Comparison of ENCODE assay signal across 23 mouse cellular contexts in the genomic region with DNA sequence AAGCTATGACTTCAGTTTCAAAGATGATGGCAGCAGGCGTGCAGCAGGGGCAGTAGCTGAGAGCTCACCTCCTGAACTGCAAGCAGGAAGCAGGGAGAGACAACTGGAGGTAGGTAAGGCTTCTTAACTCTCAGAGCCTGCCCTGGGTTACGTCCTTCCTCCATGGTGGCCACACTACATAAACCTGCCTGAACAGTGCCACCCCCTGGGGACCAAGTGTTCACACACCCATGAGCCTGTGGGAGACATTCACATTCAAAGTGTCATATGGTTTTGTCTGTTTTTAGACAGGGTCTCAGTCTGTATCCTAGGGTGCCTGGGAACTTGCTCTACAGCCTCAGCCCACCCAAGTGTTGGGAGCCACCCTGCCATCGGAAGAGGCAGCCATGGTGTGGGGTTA. TPM values are rescaled to one million over a fixed set of nuclear protein-coding genes. Genes with fewer than 3 reads are reported as not detected.
A peak's percentile ranks its signal among the peaks of the same experiment; 100 is the strongest.
DNase-seq lines count a peak whose midpoint lies in the region; ATAC-seq and TF ChIP-seq lines count a peak whose summit lies in the region.
"Had no signal": no experiment of that assay in that cellular context is flagged by ENCODE, and none has a peak within 500 bp of the region (broad histone marks: within the 10 kb centered on the region; RNA-seq: fewer than 3 reads in every experiment).

No protein-coding gene starts in this region.

- no peak for TF ChIP-seq POLR2A in MEL (IDR thresholded peaks at IDR 0.05; ENCODE audit: control insufficient read depth in 1 of 2, insufficient read depth in 1 of 2, low read depth in 1 of 2, low read length in 2 of 2, poor library complexity in 1 of 2)

- no peaks in the 10 kb centered on the region; the same call in 1 of the 2 replicates for H3K4me1 ChIP-seq in liver, postnatal 0 days (ENCODE audit: insufficient read depth)
- H3K4me1 ChIP-seq in MEL (ENCODE audit: control insufficient read depth in 1 of 2, insufficient read depth in 2 of 2, low read length in 2 of 2), result no peaks in the 10 kb centered on the region

- no peaks in the 10 kb centered on the region for H3K36me3 ChIP-seq in liver, postnatal 0 days (replicated peaks; ENCODE audit: insufficient read depth, low read length)
- no peaks in the 10 kb centered on the region for H3K36me3 ChIP-seq in MEL (ENCODE audit: control insufficient read depth in 1 of 2, insufficient read depth in 2 of 2, low read length in 2 of 2)
- H3K36me3 ChIP-seq in splenic B cell, adult 2 months (ENCODE audit: control insufficient read depth, insufficient read depth, low read length, poor library complexity, severe bottlenecking), result no peaks in the 10 kb centered on the region
- H3K36me3 ChIP-seq: G1E; heart, embryonic 13.5 days; limb, embryonic 13.5 days; lung, embryonic 15.5 days had no signal

- 75% methylated on average over 3 of the region's 3 CpGs for WGBS in liver, postnatal 0 days (ENCODE audit: insufficient replicate concordance)

- no peak for DNase-seq in liver, postnatal 0 days
- DNase-seq in liver, result no peak
- DNase-seq in CD4-positive helper T cell, adult 2 months (ENCODE audit: low read depth, low spot score), result peak; percentile 15
- peak; percentile 49 for DNase-seq in MEL (ENCODE audit: low read depth, low spot score)
- DNase-seq in splenic B cell, adult 2 months (ENCODE audit: low read depth, low spot score), result peak; percentile 19
- no peak for DNase-seq in layer of hippocampus, adult 8-10 months (ENCODE audit: low spot score in 2 of 2)
- DNase-seq: adrenal gland, postnatal 10 days; cerebellum, adult 18-20 months; heart, adult 11 months; layer of hippocampus, adult 9-11 months; thymus, adult 2 months had no signal

- H3K9me3 ChIP-seq in liver, postnatal 0 days (ENCODE audit: low read length), result no peaks in the 10 kb centered on the region
- no peaks in the 10 kb centered on the region for H3K9me3 ChIP-seq in MEL (replicated peaks; ENCODE audit: insufficient read depth, low read length)
- H3K9me3 ChIP-seq: heart, embryonic 13.5 days; limb, embryonic 13.5 days; lung, embryonic 15.5 days had no signal

- H3K27ac ChIP-seq in liver, postnatal 0 days (ENCODE audit: low read depth), result no peak overlapping the region
- no peak overlapping the region for H3K27ac ChIP-seq in MEL (ENCODE audit: control insufficient read depth, low read depth, low read length)
- H3K27ac ChIP-seq: heart, embryonic 13.5 days; limb, embryonic 13.5 days; lung, embryonic 15.5 days had no signal

- TF ChIP-seq EP300 in liver, postnatal 0 days (IDR thresholded peaks at IDR 0.05; ENCODE audit: low read depth), result no peak
- no peak for TF ChIP-seq EP300 in MEL (IDR thresholded peaks at IDR 0.05; ENCODE audit: low read depth in 1 of 2, low read length in 2 of 2)

- H3K27me3 ChIP-seq in liver, postnatal 0 days (ENCODE audit: insufficient read depth, low read length), result no peaks in the 10 kb centered on the region
- H3K27me3 ChIP-seq in MEL (ENCODE audit: control insufficient read depth in 1 of 2, insufficient read depth in 2 of 2, low read length in 2 of 2), result peaks cover 25 to 31% of the 10 kb centered on the region in 2 experiments
- H3K27me3 ChIP-seq in splenic B cell, adult 2 months (ENCODE audit: control insufficient read depth, insufficient read depth, low read length, poor library complexity, severe bottlenecking), result no peaks in the 10 kb centered on the region
- H3K27me3 ChIP-seq: lung, embryonic 15.5 days had no signal

- H3K4me2 ChIP-seq in liver, postnatal 0 days (ENCODE audit: low read depth, low read length), result no peak overlapping the region
- H3K4me2 ChIP-seq: heart, embryonic 13.5 days; limb, embryonic 13.5 days; lung, embryonic 15.5 days had no signal

- H3K9ac ChIP-seq in liver, postnatal 0 days (replicated peaks), result no peak overlapping the region
- H3K9ac ChIP-seq in MEL (ENCODE audit: control insufficient read depth, low read depth, low read length, poor library complexity, severe bottlenecking), result no peak overlapping the region
- H3K9ac ChIP-seq: heart, embryonic 13.5 days; limb, embryonic 13.5 days; lung, embryonic 15.5 days had no signal

- TF ChIP-seq RAD21 in MEL (IDR thresholded peaks at IDR 0.05; ENCODE audit: low read depth, low read length), result peak; percentile 35

- no peak for ATAC-seq in liver, postnatal 0 days
- ATAC-seq in granulocyte monocyte progenitor cell, adult 5-6 weeks (replicated peaks; ENCODE audit: poor library complexity, severe bottlenecking), result no peak
- ATAC-seq: forebrain, embryonic 14.5 days; midbrain, embryonic 16.5 days had no signal

- H3K79me2 ChIP-seq in MEL (ENCODE audit: control insufficient read depth, insufficient read depth, low read length, poor library complexity), result no peaks in the 10 kb centered on the region

- peak; percentile 32 for TF ChIP-seq CTCF in liver, postnatal 0 days (IDR thresholded peaks at IDR 0.05; ENCODE audit: low read depth)
- peak; percentile 36 to 62 (median 54) for TF ChIP-seq CTCF in MEL (IDR thresholded peaks at IDR 0.05 in 2 of 3, conservative IDR thresholded peaks at IDR 0.05 in 1 of 3; ENCODE audit: control insufficient read depth in 1 of 3, insufficient read depth in 1 of 3, low read depth in 2 of 3, low read length in 3 of 3, poor library complexity in 1 of 3, severe bottlenecking in 1 of 3)

- no peak overlapping the region for H3K4me3 ChIP-seq in liver, postnatal 0 days (ENCODE audit: low read depth, low read length)
- H3K4me3 ChIP-seq in MEL (ENCODE audit: control insufficient read depth in 1 of 2, insufficient read depth in 1 of 2, low read depth in 2 of 2, low read length in 2 of 2), result no peak overlapping the region
- H3K4me3 ChIP-seq: erythroblast, embryonic 14.5 days; heart, embryonic 13.5 days; limb, embryonic 13.5 days; lung, embryonic 15.5 days; megakaryocyte, embryonic 14.5 days had no signal

TF ChIP-seq in MEL, 35 proteins besides CTCF, POLR2A, EP300 and RAD21:
- TF ChIP-seq ZKSCAN1 (IDR thresholded peaks at IDR 0.05; ENCODE audit: low read depth, low read length) (no peak), ZMIZ1 (IDR thresholded peaks at IDR 0.05; ENCODE audit: low read depth, low read length) (no peak), SMC3 (IDR thresholded peaks at IDR 0.05; ENCODE audit: low read depth, low read length) (peak; percentile 58), USF1 (IDR thresholded peaks at IDR 0.05; ENCODE audit: low read depth, low read length) (no peak), BHLHE40 (IDR thresholded peaks at IDR 0.05; ENCODE audit: borderline replicate concordance, low read depth, low read length) (no peak), CHD1 (IDR thresholded peaks at IDR 0.05; ENCODE audit: low read depth, low read length) (no peak), NELFE (IDR thresholded peaks at IDR 0.05; ENCODE audit: low read depth, low read length) (no peak), TCF12 (IDR thresholded peaks at IDR 0.05; ENCODE audit: low read depth, low read length) (no peak), KAT2A (conservative IDR thresholded peaks at IDR 0.05; ENCODE audit: low read depth, low read length) (no peak), POLR2AphosphoS2 (IDR thresholded peaks at IDR 0.05; ENCODE audit: low read length) (no peak), ZC3H11A (IDR thresholded peaks at IDR 0.05; ENCODE audit: low read depth, low read length) (peak; percentile 23; the same call in 1 of the 2 replicates), NRF1 (IDR thresholded peaks at IDR 0.05; ENCODE audit: insufficient read depth, low read depth, low read length, poor library complexity, severe bottlenecking) (no peak), HCFC1 (IDR thresholded peaks at IDR 0.05; ENCODE audit: low read depth, low read length) (no peak), USF2 (IDR thresholded peaks at IDR 0.05; ENCODE audit: borderline replicate concordance in 1 of 2, insufficient read depth in 1 of 2, low read depth in 1 of 2, low read length in 2 of 2) (no peak)

RNA-seq across cellular contexts. Expression of a gene that starts 29.2 kb away (rescaled TPM):
- polyA plus RNA-seq in liver, postnatal 0 days (2015; fragmentation: Nextera tagmentation; extraction: Ambion mirVana), result 0.04 TPM in 2 replicates
- total RNA-seq in MEL (2012; rRNA removed), result not detected in 2 replicates
- under 1 TPM in 1 of 2 experiments, not detected in 1; 0.04 TPM for polyA plus RNA-seq in MEL (2012; ENCODE audit: insufficient read depth in 1 of 2, insufficient read length in 2 of 2, low read depth in 1 of 2, low replicate concordance in 2 of 2, missing spikeins in 1 of 2)
- total RNA-seq in granulocyte monocyte progenitor cell, adult 5-6 weeks (2014; fragmentation: Nextera tagmentation), result not detected in 2 replicates
- total RNA-seq in granulocyte monocyte progenitor cell, adult 5-6 weeks (2017), result not detected in 2 replicates
- 10 to 100 TPM; 21.9 to 26.5 (median 25.8) TPM for total RNA-seq in layer of hippocampus, adult 8-10 months (2022)
- total RNA-seq: common myeloid progenitor, adult 5-6 weeks; hematopoietic stem cell, adult 5-6 weeks had no signal
- polyA plus RNA-seq: G1E; inflammation-experienced regulatory T-cells, adult 6 months had no signal

RNA-seq across cellular contexts. Expression of a gene that starts 36.4 kb away (rescaled TPM):
- polyA plus RNA-seq in liver, postnatal 0 days (2015; fragmentation: Nextera tagmentation; extraction: Ambion mirVana), result 13.4 and 13.8 TPM in 2 replicates
- total RNA-seq in MEL (2012; rRNA removed), result 53.6 and 63.6 TPM in 2 replicates
- polyA plus RNA-seq in MEL (2012; ENCODE audit: insufficient read depth in 1 of 2, insufficient read length in 2 of 2, low read depth in 1 of 2, low replicate concordance in 2 of 2, missing spikeins in 1 of 2), result 10 to 100 TPM in 1 of 2 experiments, not detected in 1; 75.7 TPM
- total RNA-seq in granulocyte monocyte progenitor cell, adult 5-6 weeks (2014; fragmentation: Nextera tagmentation), result 13.3 and 20.7 TPM in 2 replicates
- total RNA-seq in granulocyte monocyte progenitor cell, adult 5-6 weeks (2017), result 9.5 and 22.8 TPM in 2 replicates
- 10 to 100 TPM; 29.5 to 33.7 (median 31.3) TPM for total RNA-seq in layer of hippocampus, adult 8-10 months (2022)

RNA-seq across cellular contexts. Expression of a gene that starts 54.3 kb away (rescaled TPM):
- 9.4 and 9.8 TPM in 2 replicates for polyA plus RNA-seq in liver, postnatal 0 days (2015; fragmentation: Nextera tagmentation; extraction: Ambion mirVana)
- 4.8 and 7.6 TPM in 2 replicates for total RNA-seq in MEL (2012; rRNA removed)
- 10 to 100 TPM in 1 of 2 experiments, not detected in 1; 10.7 TPM for polyA plus RNA-seq in MEL (2012; ENCODE audit: insufficient read depth in 1 of 2, insufficient read length in 2 of 2, low read depth in 1 of 2, low replicate concordance in 2 of 2, missing spikeins in 1 of 2)
- 9.7 TPM in 2 replicates for total RNA-seq in granulocyte monocyte progenitor cell, adult 5-6 weeks (2014; fragmentation: Nextera tagmentation)
- total RNA-seq in granulocyte monocyte progenitor cell, adult 5-6 weeks (2017), result 7.8 and 12.2 TPM in 2 replicates
- total RNA-seq in layer of hippocampus, adult 8-10 months (2022), result 10 to 100 TPM; 39.6 to 71.2 (median 51.8) TPM

Comparison
In these comparisons a context has a peak if more than half of its experiments do, and no peak if none do; other contexts are left out.
1. DNase-seq: peak in CD4-positive helper T cell, adult 2 months (single experiment), MEL (single experiment) and splenic B cell, adult 2 months (single experiment); none in liver, postnatal 0 days (single experiment), liver (single experiment) and layer of hippocampus, adult 8-10 months (0 of 2).
2. RNA of a gene that starts 29.2 kb away (total RNA-seq): 21.9 to 26.5 TPM in layer of hippocampus, adult 8-10 months; not detected in MEL and not detected in granulocyte monocyte progenitor cell, adult 5-6 weeks; every median in the first group is over 10 times any median in the second.